Mouse (Mus musculus): ENCODE measurements at regions not wholly inside any gene's neighbourhood (a gene's known extent, or its start where the extent isn't known, plus 50 kb on each side); places are given as distances from the start of the nearest gene placed in this dataset.

GRCm38 (mm10) chr3:100364706-100365105, 124.4 kb downstream of the Tent5c start:
- TF ChIP-seq POLR2A (IDR thresholded peaks at IDR 0.05; ENCODE audit: borderline replicate concordance, low read depth, low read length) (no peak), CTCF (IDR thresholded peaks at IDR 0.05; ENCODE audit: low read depth, low read length) (no peak)

Measured in bone marrow macrophage, adult 2 months (primary cell).